In genomic region chr7:19024096-19024506, GRCm38 (mm10) we compare ENCODE assay signal across 8 mouse cellular contexts. TPM values are rescaled to one million over a fixed set of nuclear protein-coding genes. Genes with fewer than 3 reads are reported as not detected.
DNase-seq lines count a peak whose midpoint lies in the region; ATAC-seq and TF ChIP-seq lines count a peak whose summit lies in the region.

Sympk (plus strand) TSS chr7:19024377.

- H3K27ac ChIP-seq in bone marrow, adult 2 months (ENCODE audit: control insufficient read depth, insufficient read depth, low read depth, low read length, poor library complexity), result peak within 1 kb of the TSS; percentile 34; the same call in 1 of the 2 replicates
- peak within 1 kb of the TSS; percentile 71 for H3K27ac ChIP-seq in embryonic facial prominence, embryonic 15.5 days (replicated peaks)
- H3K27ac ChIP-seq in kidney, embryonic 14.5 days (ENCODE audit: low read depth, low read length), result 0 out of 2 replicates have a peak within 1 kb of the TSS, but pooled peaks have one; percentile 6
- H3K27ac ChIP-seq in limb, embryonic 15.5 days, result peak within 1 kb of the TSS; percentile 61

- ATAC-seq in embryonic facial prominence, embryonic 15.5 days (ENCODE audit: insufficient number of reproducible peaks, low FRiP score, low TSS enrichment, low read depth), result peak; percentile 95
- peak; percentile 93 for ATAC-seq in kidney, embryonic 14.5 days (ENCODE audit: low FRiP score, low TSS enrichment)
- ATAC-seq in limb, embryonic 15.5 days (ENCODE audit: insufficient number of reproducible peaks, low FRiP score, low TSS enrichment, low read depth), result peak; percentile 92

- H3K4me2 ChIP-seq in embryonic facial prominence, embryonic 15.5 days (replicated peaks), result peak within 1 kb of the TSS; percentile 76
- H3K4me2 ChIP-seq in kidney, embryonic 14.5 days (replicated peaks; ENCODE audit: low read depth, low read length), result peak within 1 kb of the TSS; percentile 76
- peak within 1 kb of the TSS; percentile 81 for H3K4me2 ChIP-seq in limb, embryonic 15.5 days

- H3K9ac ChIP-seq in embryonic facial prominence, embryonic 15.5 days, result peak within 1 kb of the TSS; percentile 84
- H3K9ac ChIP-seq in kidney, embryonic 14.5 days (ENCODE audit: low read depth, low read length), result peak within 1 kb of the TSS; percentile 85
- peak within 1 kb of the TSS; percentile 89 for H3K9ac ChIP-seq in limb, embryonic 15.5 days

- peak; percentile 93 for DNase-seq in 416B (ENCODE audit: low read depth)
- DNase-seq in heart, adult 9 months (ENCODE audit: low spot score in 2 of 2), result peak; percentile 91 to 95
- DNase-seq in monocyte, adult 2 months (ENCODE audit: low read depth in 1 of 2, low spot score in 2 of 2), result peak; percentile 91 to 93
- DNase-seq in spleen, postnatal 36 days (ENCODE audit: low spot score in 2 of 2), result peak; percentile 96 to 97

- TF ChIP-seq CTCF in bone marrow, adult 2 months (IDR thresholded peaks at IDR 0.05; ENCODE audit: control insufficient read depth, insufficient read depth, low read length), result no peak

- peak within 1 kb of the TSS; percentile 67 for H3K4me3 ChIP-seq in bone marrow, adult 2 months (replicated peaks; ENCODE audit: control insufficient read depth, low read depth, low read length)
- peak within 1 kb of the TSS; percentile 92 for H3K4me3 ChIP-seq in embryonic facial prominence, embryonic 15.5 days (replicated peaks)
- H3K4me3 ChIP-seq in kidney, embryonic 14.5 days (ENCODE audit: low read length), result peak within 1 kb of the TSS; percentile 68
- H3K4me3 ChIP-seq in limb, embryonic 15.5 days, result peak within 1 kb of the TSS; percentile 95

- peaks cover 7% of the 10 kb centered on the region for H3K36me3 ChIP-seq in embryonic facial prominence, embryonic 15.5 days
- H3K36me3 ChIP-seq in kidney, embryonic 14.5 days (ENCODE audit: control insufficient read depth, insufficient read depth, low read length), result peaks cover 7% of the 10 kb centered on the region
- H3K36me3 ChIP-seq in limb, embryonic 15.5 days, result peaks cover 5% of the 10 kb centered on the region

- peaks cover 41% of the 10 kb centered on the region for H3K27me3 ChIP-seq in embryonic facial prominence, embryonic 15.5 days
- peaks cover 24% of the 10 kb centered on the region for H3K27me3 ChIP-seq in kidney, embryonic 14.5 days (ENCODE audit: control insufficient read depth, insufficient read depth, low read length)
- peaks cover 40% of the 10 kb centered on the region for H3K27me3 ChIP-seq in limb, embryonic 15.5 days

- peak; percentile 32; the same call in 1 of the 2 replicates for TF ChIP-seq POLR2A in bone marrow, adult 2 months (IDR thresholded peaks at IDR 0.05; ENCODE audit: borderline replicate concordance, control insufficient read depth, low read depth, low read length)

- under 1% methylated on average over 49 of the region's 50 CpGs for WGBS in bone marrow, adult 2 months
- WGBS in embryonic facial prominence, embryonic 15.5 days, result under 1% methylated on average over 50 of the region's 50 CpGs
- WGBS in kidney, embryonic 14.5 days, result under 1% methylated on average over 39 of the region's 50 CpGs
- WGBS in limb, embryonic 15.5 days, result under 1% methylated on average over 42 of the region's 50 CpGs

- H3K9me3 ChIP-seq in embryonic facial prominence, embryonic 15.5 days (replicated peaks), result no peaks in the 10 kb centered on the region
- H3K9me3 ChIP-seq in kidney, embryonic 14.5 days (ENCODE audit: control insufficient read depth, low read length), result no peaks in the 10 kb centered on the region
- no peaks in the 10 kb centered on the region for H3K9me3 ChIP-seq in limb, embryonic 15.5 days

- H3K4me1 ChIP-seq in bone marrow, adult 2 months (ENCODE audit: control insufficient read depth, insufficient read depth, low read length), result peaks cover 3% of the 10 kb centered on the region
- H3K4me1 ChIP-seq in embryonic facial prominence, embryonic 15.5 days, result peaks cover 24% of the 10 kb centered on the region
- H3K4me1 ChIP-seq in kidney, embryonic 14.5 days (ENCODE audit: control insufficient read depth, insufficient read depth, low read length), result peaks cover 6% of the 10 kb centered on the region; the same call in 1 of the 2 replicates
- H3K4me1 ChIP-seq in limb, embryonic 15.5 days, result peaks cover 29% of the 10 kb centered on the region

RNA-seq across cellular contexts. Expression of gene Sympk, which starts in this region (rescaled TPM):
- 34.3 and 108 TPM in 2 replicates for polyA plus RNA-seq in bone marrow, adult 2 months (2011; ENCODE audit: insufficient read depth, insufficient read length, low replicate concordance, missing spikeins)
- polyA plus RNA-seq in embryonic facial prominence, embryonic 15.5 days (2015; fragmentation: Nextera tagmentation; extraction: Ambion mirVana), result 35.3 and 36.8 TPM in 2 replicates
- polyA plus RNA-seq in kidney, embryonic 14.5 days (2014; fragmentation: Nextera tagmentation; extraction: Ambion mirVana), result 26.7 and 39.4 TPM in 2 replicates
- polyA plus RNA-seq in limb, embryonic 15.5 days (2015; fragmentation: Nextera tagmentation; extraction: Ambion mirVana), result 28.8 and 32.7 TPM in 2 replicates

Comparison
In these comparisons a context has a peak if more than half of its experiments do, and no peak if none do; other contexts are left out.
1. Peak in every context shown above with its lines: DNase-seq, ATAC-seq, H3K4me3 ChIP-seq and H3K27ac ChIP-seq.
2. H3K27ac ChIP-seq: peak in every context shown above with its lines; median percentile 71 in embryonic facial prominence, embryonic 15.5 days; 61 in limb, embryonic 15.5 days; 34 in bone marrow, adult 2 months; 6 in kidney, embryonic 14.5 days.